Mouse (Mus musculus) kidney, embryonic 14.5 days (tissue): ENCODE results near the gene Cacna2d3. TPM values are rescaled to one million over a fixed set of nuclear protein-coding genes. Genes with fewer than 3 reads are reported as not detected.

Source experiments
- ATAC-seq: fragments of 200-750 bp; cut with Nextera tagmentation; 2 replicates; pipeline ENCODE4 v1.8.0; 2017; ENCODE audit warnings: moderate number of reproducible peaks, mild to moderate bottlenecking, moderate TSS enrichment, moderate library complexity; ENCODE audit not compliant: low FRiP score, low TSS enrichment
- H3K27ac ChIP-seq: fragments of 300-500 bp; sonication (generic); 2 replicates; pipeline ENCODE4 v1.5.1; 2014; ENCODE audit warnings: low read depth, mild to moderate bottlenecking, low read length, moderate library complexity, mixed read lengths
- H3K27me3 ChIP-seq: fragments of 300-500 bp; sonication (generic); 2 replicates; pipeline ENCODE4 v1.6.1; 2014; ENCODE audit warnings: mild to moderate bottlenecking, low read length; ENCODE audit not compliant: control insufficient read depth, insufficient read depth
- H3K36me3 ChIP-seq: fragments of 300-500 bp; sonication (generic); 2 replicates; pipeline ENCODE4 v1.6.1; 2014; ENCODE audit warnings: low read length, mixed read lengths; ENCODE audit not compliant: control insufficient read depth, insufficient read depth
- H3K4me1 ChIP-seq: fragments of 300-500 bp; sonication (generic); 2 replicates; pipeline ENCODE4 v1.6.1; 2014; ENCODE audit warnings: low read length, mixed read lengths; ENCODE audit not compliant: control insufficient read depth, insufficient read depth
- H3K4me2 ChIP-seq: fragments of 300-500 bp; sonication (generic); replicated peaks from 2 replicates; pipeline ENCODE4 v1.6.1; 2014; ENCODE audit warnings: low read depth, mild to moderate bottlenecking, low read length
- H3K4me3 ChIP-seq: fragments of 300-500 bp; sonication (generic); 2 replicates; pipeline ENCODE4 v1.5.1; 2014; ENCODE audit warnings: mild to moderate bottlenecking, low read length
- H3K9ac ChIP-seq: fragments of 300-500 bp; sonication (generic); 2 replicates; pipeline ENCODE4 v1.6.1; 2014; ENCODE audit warnings: low read depth, mild to moderate bottlenecking, low read length, moderate library complexity
- H3K9me3 ChIP-seq: fragments of 300-500 bp; sonication (generic); 2 replicates; pipeline ENCODE4 v1.6.1; 2016; ENCODE audit warnings: low read length; ENCODE audit not compliant: control insufficient read depth
- WGBS: fragments of 180-500 bp; shearing (Covaris S2); extraction: QIAGEN DNeasy Blood & Tissue Kit; methylation state at CpG from one replicate; pipeline ENCODE4 v1.1.7; 2014; 5-methylcytosine and 5-hydroxymethylcytosine counted together
- polyA plus RNA-seq: library from polyadenylated mRNA; unstranded; fragments of >200 nt; fragmentation: Nextera tagmentation; extraction: Ambion mirVana; gene quantifications from 2 replicates; pipeline ENCODE4 v1.2.1, GENCODE M21; 2014

Cacna2d3 gene
- polyA plus RNA-seq, 1 experiment from 2014 or later, result 3.9 TPM

DNA sequence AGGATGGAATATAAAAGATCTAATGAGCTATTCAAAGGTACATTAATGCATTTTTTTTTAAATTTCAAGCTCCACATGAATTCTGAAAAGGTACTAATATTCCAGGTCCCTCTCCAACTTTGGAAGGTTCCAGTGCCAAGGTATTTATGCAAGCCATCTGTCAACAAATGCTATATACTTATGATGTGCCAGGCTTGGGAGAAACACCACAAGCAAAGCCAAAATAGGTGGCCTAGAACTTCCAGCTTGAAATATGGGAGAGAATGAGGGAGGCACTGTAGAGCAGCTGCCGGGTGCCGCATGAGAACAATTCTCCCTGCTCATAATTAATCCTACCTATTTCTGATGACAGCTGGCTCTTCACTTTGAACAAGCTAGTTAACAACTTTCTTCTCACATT lies 860.5 kb downstream of the Cacna2d3 start:
- Histone ChIP-seq H3K27me3 (no peaks in the 10 kb centered on the region), H3K9me3 (no peaks in the 10 kb centered on the region), H3K9ac (no peak overlapping the region), H3K4me1 (no peaks in the 10 kb centered on the region), H3K27ac (no peak overlapping the region), H3K36me3 (no peaks in the 10 kb centered on the region), H3K4me2 (no peak overlapping the region), H3K4me3 (no peak overlapping the region)
- 78% methylated on average over 2 of the region's 2 CpGs for WGBS
- ATAC-seq, result no peak

Other genes starting within 250 kb of the Cacna2d3 start
- 203 and 294 TPM in 2 replicates for gene Selenok, start 246.4 kb upstream of the Cacna2d3 start, polyA plus RNA-seq